Mouse (Mus musculus) hindbrain, embryonic 13.5 days (tissue): ENCODE results near the gene Efhd2. TPM values are rescaled to one million over a fixed set of nuclear protein-coding genes. Genes with fewer than 3 reads are reported as not detected.

ENCODE experiments used
- ATAC-seq: fragments of 200-750 bp; cut with Nextera tagmentation; 2 replicates; pipeline ENCODE4 v1.8.0; 2017; ENCODE audit warnings: moderate TSS enrichment; ENCODE audit not compliant: low FRiP score
- H3K27ac ChIP-seq: fragments of 300-500 bp; sonication (generic); 2 replicates; pipeline ENCODE4 v1.5.1; 2015; ENCODE audit warnings: inconsistent platforms, mild to moderate bottlenecking, moderate library complexity
- H3K27me3 ChIP-seq: fragments of 300-500 bp; sonication (generic); 2 replicates; pipeline ENCODE4 v1.6.1; 2015; ENCODE audit warnings: mild to moderate bottlenecking, inconsistent platforms
- H3K36me3 ChIP-seq: fragments of 300-500 bp; sonication (generic); 2 replicates; pipeline ENCODE4 v1.6.1; 2015; ENCODE audit warnings: mild to moderate bottlenecking, inconsistent platforms
- H3K4me1 ChIP-seq: fragments of 300-500 bp; sonication (generic); replicated peaks from 2 replicates; pipeline ENCODE4 v1.6.1; 2015; ENCODE audit warnings: inconsistent platforms
- H3K4me2 ChIP-seq: fragments of 300-500 bp; sonication (generic); 2 replicates; pipeline ENCODE4 v1.6.1; 2015; ENCODE audit warnings: inconsistent platforms, mild to moderate bottlenecking, moderate library complexity
- H3K4me3 ChIP-seq: fragments of 300-500 bp; sonication (generic); 2 replicates; pipeline ENCODE4 v1.5.1; 2015; ENCODE audit warnings: mild to moderate bottlenecking, inconsistent platforms
- H3K9ac ChIP-seq: fragments of 300-500 bp; sonication (generic); 2 replicates; pipeline ENCODE4 v1.6.1; 2015; ENCODE audit warnings: mild to moderate bottlenecking, inconsistent platforms
- H3K9me3 ChIP-seq: fragments of 300-500 bp; sonication (generic); 2 replicates; pipeline ENCODE4 v1.6.1; 2016; ENCODE audit warnings: inconsistent platforms
- WGBS: fragments of 180-500 bp; shearing (Covaris S2); methylation state at CpG from one replicate; pipeline ENCODE4 v1.1.7; 2015; 5-methylcytosine and 5-hydroxymethylcytosine counted together
- polyA plus RNA-seq: library from polyadenylated mRNA; unstranded; fragments of >200 nt; fragmentation: Nextera tagmentation; extraction: Ambion mirVana; gene quantifications from 2 replicates; pipeline ENCODE4 v1.2.1, GENCODE M21; 2015

The Efhd2 gene
- polyA plus RNA-seq, 1 experiment from 2014 or later = 68.6 TPM

GRCm38 (mm10) chr4:141816267-141816666 lies 58.5 kb downstream of the Efhd2 start:
- no peaks in the 10 kb centered on the region for H3K9me3 ChIP-seq
- H3K4me1 ChIP-seq = peaks cover 9% of the 10 kb centered on the region
- H3K9ac ChIP-seq = no peak overlapping the region
- peaks cover 45% of the 10 kb centered on the region for H3K36me3 ChIP-seq
- no peak overlapping the region for H3K4me3 ChIP-seq
- no peak for ATAC-seq
- no peak overlapping the region for H3K4me2 ChIP-seq
- peak overlapping the region; percentile 69 for H3K27ac ChIP-seq
- no peaks in the 10 kb centered on the region for H3K27me3 ChIP-seq
- WGBS = 76% methylated on average over 7 of the region's 7 CpGs

DNA sequence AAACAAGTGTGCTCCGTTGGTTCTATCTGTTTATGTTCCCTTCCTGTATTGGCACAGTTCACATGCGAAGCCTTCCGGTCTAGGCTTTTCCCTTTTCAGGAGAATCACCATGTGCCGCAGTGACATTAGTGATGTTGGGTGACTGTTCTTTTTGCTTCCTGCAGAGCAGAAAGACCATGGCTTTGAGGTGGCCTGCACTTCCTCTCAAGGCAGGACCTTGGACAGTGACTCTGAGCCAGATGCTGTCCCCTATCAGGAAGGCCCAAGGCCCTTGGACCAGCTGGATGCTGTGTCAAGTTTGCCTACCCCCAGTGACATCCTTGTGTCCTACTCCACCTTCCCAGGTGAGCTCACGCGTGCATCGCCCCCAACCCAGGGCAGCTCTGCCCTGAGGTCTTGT lies 63.3 kb downstream of the Efhd2 start:
- peaks cover 5% of the 10 kb centered on the region for H3K4me1 ChIP-seq
- no peak overlapping the region for H3K27ac ChIP-seq
- H3K27me3 ChIP-seq = no peaks in the 10 kb centered on the region
- H3K4me3 ChIP-seq = no peak overlapping the region
- ATAC-seq = no peak
- H3K4me2 ChIP-seq = no peak overlapping the region
- no peak overlapping the region for H3K9ac ChIP-seq
- H3K9me3 ChIP-seq = no peaks in the 10 kb centered on the region
- WGBS = 96% methylated on average over 7 of the region's 7 CpGs
- H3K36me3 ChIP-seq = peaks cover 92% of the 10 kb centered on the region

- no peak overlapping the region for H3K4me3 ChIP-seq
- peaks cover 96% of the 10 kb centered on the region for H3K36me3 ChIP-seq
- peaks cover under 1% of the 10 kb centered on the region for H3K4me1 ChIP-seq
- no peak overlapping the region for H3K9ac ChIP-seq
- H3K27ac ChIP-seq = no peak overlapping the region
- 97% methylated on average over 2 of the region's 2 CpGs for WGBS
- H3K9me3 ChIP-seq = no peaks in the 10 kb centered on the region
- no peak overlapping the region for H3K4me2 ChIP-seq
- H3K27me3 ChIP-seq = no peaks in the 10 kb centered on the region
- no peak for ATAC-seq
These were observed 63.7 kb downstream of the Efhd2 start for GRCm38 (mm10) chr4:141810975-141811374.

- Histone ChIP-seq H3K9ac (no peak overlapping the region), H3K27ac (no peak overlapping the region; the same call in 1 of the 2 replicates)
These were observed 64.8 kb downstream of the Efhd2 start for GRCm38 (mm10) chr4:141809850-141810464.

More at GRCm38 (mm10) chr4:141809850-141810464, 64.8 kb downstream of the Efhd2 start:
- Histone ChIP-seq H3K4me1 (no peaks in the 10 kb centered on the region), H3K4me3 (no peak overlapping the region), H3K9me3 (no peaks in the 10 kb centered on the region), H3K36me3 (peaks cover 98% of the 10 kb centered on the region), H3K27me3 (no peaks in the 10 kb centered on the region), H3K4me2 (no peak overlapping the region)
- WGBS = 81% methylated on average over 8 of the region's 8 CpGs
- ATAC-seq = no peak

Other genes starting within 250 kb of the Efhd2 start
- 6.9 and 8.2 TPM in 2 replicates for gene Plekhm2, start 210.0 kb downstream of the Efhd2 start, polyA plus RNA-seq
- gene Rsc1a1, start 189.3 kb downstream of the Efhd2 start, polyA plus RNA-seq = 0.44 and 2.8 TPM in 2 replicates
- gene Ddi2, start 151.5 kb downstream of the Efhd2 start, polyA plus RNA-seq = 14.9 and 16.0 TPM in 2 replicates
- gene Agmat, start 128.2 kb downstream of the Efhd2 start, polyA plus RNA-seq = not detected in 2 replicates
- 6.5 and 6.6 TPM in 2 replicates for gene Dnajc16, start 84.0 kb downstream of the Efhd2 start, polyA plus RNA-seq
- gene Casp9, start 81.3 kb downstream of the Efhd2 start, polyA plus RNA-seq = 20.2 and 21.6 TPM in 2 replicates
- not detected in 2 replicates for gene Cela2a, start 48.8 kb downstream of the Efhd2 start, polyA plus RNA-seq
- not detected in 2 replicates for gene Ctrc, start 28.6 kb downstream of the Efhd2 start, polyA plus RNA-seq
- gene Fhad1, start 140.2 kb upstream of the Efhd2 start, polyA plus RNA-seq = 5.0 and 5.9 TPM in 2 replicates
- gene Tmem51, start 209.4 kb upstream of the Efhd2 start, polyA plus RNA-seq = 5.6 and 6.4 TPM in 2 replicates